Mouse (Mus musculus) neural tube, embryonic 10.5 days (tissue): ENCODE results near the gene Lenep.

Experiments
- DNase-seq: peaks from one replicate; pipeline ENCODE4 v3.0.0-alpha.2; 2017; ENCODE audit warnings: low spot score; ENCODE audit errors: extremely low spot score

Gene Lenep

GRCm38 (mm10) chr3:89391663-89392511 lies 10.7 kb downstream of the Lenep start:
- peak; percentile 63 for DNase-seq

GRCm38 (mm10) chr3:89390699-89391662 lies 11.6 kb downstream of the Lenep start:
- no peak for DNase-seq

GRCm38 (mm10) chr3:89390111-89390515 lies 12.5 kb downstream of the Lenep start:
- no peak for DNase-seq

GRCm38 (mm10) chr3:89388901-89389740 lies 13.5 kb downstream of the Lenep start:
- no peak for DNase-seq

- no peak for DNase-seq
Measured at GRCm38 (mm10) chr3:89388134-89388881, 14.3 kb downstream of the Lenep start.

GRCm38 (mm10) chr3:89387632-89388031 lies 15.0 kb downstream of the Lenep start:
- DNase-seq: no peak

- DNase-seq: no peak
Measured at GRCm38 (mm10) chr3:89386438-89387420, 15.9 kb downstream of the Lenep start.

- DNase-seq: no peak
Measured at GRCm38 (mm10) chr3:89385451-89385850, 17.1 kb downstream of the Lenep start.

- no peak for DNase-seq
Measured at GRCm38 (mm10) chr3:89384331-89385076, 18.1 kb downstream of the Lenep start.

GRCm38 (mm10) chr3:89383651-89384255 lies 18.8 kb downstream of the Lenep start:
- DNase-seq: no peak

GRCm38 (mm10) chr3:89382950-89383349 lies 19.6 kb downstream of the Lenep start:
- DNase-seq: no peak

GRCm38 (mm10) chr3:89382033-89382882 lies 20.3 kb downstream of the Lenep start:
- DNase-seq: no peak

GRCm38 (mm10) chr3:89381233-89381632 lies 21.4 kb downstream of the Lenep start:
- no peak for DNase-seq

GRCm38 (mm10) chr3:89380711-89381110 lies 21.9 kb downstream of the Lenep start:
- DNase-seq: no peak

- DNase-seq: no peak
Measured at GRCm38 (mm10) chr3:89380291-89380690, 22.3 kb downstream of the Lenep start.

- no peak for DNase-seq
Measured at GRCm38 (mm10) chr3:89379388-89380131, 23.0 kb downstream of the Lenep start.
